Mouse (Mus musculus) bone marrow macrophage, adult 2 months (primary cell): ENCODE results near the gene Thap4.

Experiments used
- CTCF ChIP-seq: IDR thresholded peaks from 2 replicates; pipeline ENCODE4 v1.5.1; 2012; ENCODE audit warnings: low read depth, mild to moderate bottlenecking, low read length, moderate library complexity
- POLR2A ChIP-seq: IDR thresholded peaks from 2 replicates; pipeline ENCODE4 v1.6.1; 2012; ENCODE audit warnings: mild to moderate bottlenecking, low read depth, low read length, borderline replicate concordance

GRCm38 (mm10) chr1:93699159-93699558 is 55.5 kb downstream of the Thap4 start:
- TF ChIP-seq POLR2A = no peak
- no peak for TF ChIP-seq CTCF
